Mouse (Mus musculus) liver, embryonic 14.5 days (tissue): ENCODE results near the gene Mrpl43.

Experiments
- CTCF ChIP-seq: IDR thresholded peaks from 2 replicates; pipeline ENCODE4 v1.5.1; 2016; ENCODE audit warnings: antibody characterized with exemption, low read depth, control low read depth
- EP300 ChIP-seq: IDR thresholded peaks from 2 replicates; pipeline ENCODE4 v1.6.1; 2016; ENCODE audit warnings: antibody characterized with exemption, low read depth

DNA sequence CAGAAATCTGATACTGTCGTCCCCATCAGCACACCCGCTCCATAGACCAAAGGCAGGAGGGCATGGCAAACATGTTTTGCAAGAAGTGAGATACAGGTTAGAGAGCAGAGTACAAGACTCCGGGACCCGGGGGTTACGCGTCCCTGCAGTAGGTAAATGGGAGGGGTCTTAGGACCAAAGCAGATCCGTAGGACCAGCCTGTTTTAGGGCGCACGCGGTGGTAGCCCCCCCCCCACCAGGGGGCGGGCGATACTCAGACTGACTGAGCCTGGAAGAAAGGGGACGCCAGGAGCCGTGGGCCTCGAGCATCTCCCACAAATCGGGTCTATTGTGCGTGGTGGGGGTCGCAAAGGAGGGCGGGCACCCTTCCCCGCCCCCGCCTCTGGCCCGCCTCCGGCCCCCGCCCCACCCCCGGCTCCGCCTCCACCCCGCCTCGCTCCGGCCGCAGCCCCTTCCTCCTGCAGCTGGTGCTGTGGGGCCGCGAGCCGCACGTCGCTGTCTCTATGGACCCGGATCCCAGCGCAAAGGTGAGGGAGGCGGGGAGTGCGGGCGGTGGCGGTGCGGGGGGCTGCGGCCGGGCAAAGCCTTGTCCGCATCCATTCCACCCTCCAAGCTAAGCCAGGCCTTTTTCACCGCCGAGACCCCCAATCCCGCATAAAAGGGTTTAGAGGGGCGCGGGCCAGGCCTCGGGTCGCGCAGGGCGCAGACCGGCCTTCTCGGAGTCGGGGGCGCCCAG is 17.2 kb downstream of the Mrpl43 start, which contains the start of gene Sema4g:
- TF ChIP-seq CTCF = peak; percentile 35; the same call in 1 of the 2 replicates
- TF ChIP-seq EP300 = no peak
